Mouse (Mus musculus): ENCODE data around the gene Tmub1.
A peak's percentile ranks its signal among the peaks of the same experiment; 100 is the strongest.
"Not testable (repeated sequence)": the region's sequence is repeated elsewhere in the genome, so short reads cannot be mapped to it uniquely, and the experiment has no call there.

Tmub1 gene

DNA sequence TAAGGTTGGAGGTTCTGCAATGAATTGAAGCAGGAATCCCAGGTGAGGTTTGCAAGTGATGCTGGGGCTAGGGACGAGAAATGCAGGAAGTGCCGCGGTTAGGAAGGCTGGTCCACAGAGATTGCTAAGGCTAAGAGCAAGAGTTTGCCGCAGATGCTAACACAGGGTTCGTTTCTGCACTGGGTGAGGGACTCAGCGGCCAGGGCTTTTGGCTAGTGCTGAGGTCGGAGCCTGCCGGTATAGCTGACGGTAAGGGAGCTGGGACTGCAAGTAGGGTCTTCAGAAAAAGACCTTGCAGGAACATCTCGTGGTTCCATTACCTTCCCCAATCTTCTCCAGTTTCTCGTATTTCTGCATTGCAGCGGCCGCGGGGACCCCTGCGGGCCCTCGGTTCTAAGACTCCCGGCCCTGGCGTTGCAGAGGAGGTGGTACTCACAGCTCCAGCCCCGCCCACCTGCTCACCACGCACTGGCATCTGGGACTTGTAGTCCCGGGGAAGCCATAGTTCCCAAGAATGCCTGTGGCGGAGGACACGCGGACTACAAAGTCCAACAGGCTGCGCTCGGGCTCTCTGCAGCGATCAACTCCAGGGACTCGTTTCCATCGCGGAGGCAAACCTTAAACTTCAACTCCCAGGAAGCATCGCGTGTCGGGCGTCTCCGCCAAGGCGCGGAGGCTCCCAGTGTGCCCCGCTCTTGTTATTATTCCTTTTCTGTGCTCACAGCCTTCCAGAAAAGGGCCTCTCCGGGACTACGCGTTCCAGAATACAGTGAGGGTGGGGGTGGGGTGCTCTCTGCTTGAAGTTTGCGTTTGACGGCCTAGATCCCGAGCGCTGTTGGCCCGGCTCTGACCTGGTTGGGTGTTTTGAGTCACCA, 24.3 kb downstream of the Tmub1 start, which contains the start of the genes Cdk5 and Slc4a2:
Gene Cdk5 (minus strand): TSS at position 402 of the 875 bp plus-strand sequence.
Gene Slc4a2 (plus strand): TSS at position 709 of the 875 bp plus-strand sequence.
- peak; percentile 99 for DNase-seq

DNA sequence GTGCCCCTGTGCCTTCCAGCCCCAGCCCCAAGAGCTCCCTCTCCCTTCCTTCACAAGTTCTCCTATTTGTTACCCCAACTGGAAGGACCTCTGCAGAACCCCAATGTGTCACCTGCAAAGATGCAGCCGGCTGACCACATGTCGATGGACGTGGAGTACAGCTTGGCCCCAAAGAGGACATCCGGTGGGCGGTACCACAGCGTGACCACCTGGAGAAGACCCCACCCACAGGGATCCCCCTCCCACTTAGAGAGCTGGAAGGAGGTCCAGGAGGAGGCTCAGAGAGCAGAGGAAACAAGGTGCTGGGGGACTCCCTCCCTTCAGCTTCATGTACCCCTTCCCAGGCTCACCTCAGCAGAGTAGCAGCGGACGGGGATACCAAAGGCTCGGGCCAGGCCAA, 27.3 kb downstream of the Tmub1 start:
- DNase-seq, result no peak

DNA sequence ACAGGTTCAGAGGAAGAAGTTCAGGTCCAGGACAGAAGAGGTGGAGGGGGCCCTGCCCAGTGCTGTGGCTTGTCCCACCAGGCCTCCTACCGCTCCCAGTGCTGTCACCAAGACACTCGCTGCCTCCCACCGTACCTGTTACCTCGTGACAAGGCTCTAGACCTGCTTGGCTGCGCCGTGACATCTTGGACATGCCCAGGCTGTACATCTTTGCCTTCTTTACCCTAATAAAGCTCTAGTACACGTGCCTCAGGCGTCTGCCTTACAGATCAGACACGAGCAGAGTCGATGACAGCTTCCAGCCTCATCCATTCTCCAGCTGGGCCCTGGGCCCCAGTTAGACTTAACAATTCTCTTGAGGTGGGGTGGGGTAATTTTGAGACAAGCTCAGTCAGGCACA, 30.1 kb downstream of the Tmub1 start:
- no peak for DNase-seq

DNA sequence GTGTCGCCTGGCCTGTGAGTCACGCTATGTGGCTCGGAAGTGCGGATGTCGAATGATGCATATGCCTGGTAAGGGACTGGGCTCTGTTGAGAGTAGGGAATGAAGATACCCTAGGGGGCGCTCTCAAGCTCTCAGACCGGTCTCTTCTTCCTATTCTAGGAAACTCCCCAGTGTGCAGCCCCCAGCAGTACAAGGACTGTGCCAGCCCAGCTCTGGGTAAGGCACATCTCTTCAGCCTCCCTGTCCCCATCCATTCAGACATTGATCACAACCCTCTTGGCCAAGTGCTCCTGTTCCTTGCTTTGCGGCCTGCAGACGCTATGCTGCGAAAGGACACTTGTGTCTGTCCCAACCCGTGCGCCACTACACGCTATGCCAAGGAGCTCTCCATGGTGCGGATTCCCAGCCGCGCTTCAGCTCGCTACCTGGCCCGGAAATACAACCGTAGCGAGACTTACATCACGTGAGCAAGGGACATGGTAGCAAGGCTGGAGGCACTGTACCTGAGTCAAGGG, 31.4 kb downstream of the Tmub1 start:
- peak; percentile 60 for DNase-seq

DNA sequence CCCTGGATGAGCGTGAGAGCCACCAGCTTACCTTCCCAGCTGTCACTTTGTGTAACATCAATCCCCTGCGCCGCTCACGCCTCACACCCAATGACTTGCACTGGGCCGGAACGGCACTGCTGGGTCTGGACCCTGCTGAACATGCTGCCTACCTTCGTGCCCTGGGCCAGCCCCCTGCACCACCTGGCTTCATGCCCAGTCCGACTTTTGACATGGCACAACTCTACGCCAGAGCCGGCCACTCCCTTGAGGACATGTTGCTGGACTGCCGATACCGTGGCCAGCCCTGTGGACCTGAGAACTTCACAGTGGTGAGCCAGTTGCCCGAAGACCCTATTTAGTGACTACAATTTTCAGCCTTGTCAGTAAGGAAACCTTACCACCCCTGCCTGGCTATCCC, 33.7 kb downstream of the Tmub1 start:
- DNase-seq, result no peak

DNA sequence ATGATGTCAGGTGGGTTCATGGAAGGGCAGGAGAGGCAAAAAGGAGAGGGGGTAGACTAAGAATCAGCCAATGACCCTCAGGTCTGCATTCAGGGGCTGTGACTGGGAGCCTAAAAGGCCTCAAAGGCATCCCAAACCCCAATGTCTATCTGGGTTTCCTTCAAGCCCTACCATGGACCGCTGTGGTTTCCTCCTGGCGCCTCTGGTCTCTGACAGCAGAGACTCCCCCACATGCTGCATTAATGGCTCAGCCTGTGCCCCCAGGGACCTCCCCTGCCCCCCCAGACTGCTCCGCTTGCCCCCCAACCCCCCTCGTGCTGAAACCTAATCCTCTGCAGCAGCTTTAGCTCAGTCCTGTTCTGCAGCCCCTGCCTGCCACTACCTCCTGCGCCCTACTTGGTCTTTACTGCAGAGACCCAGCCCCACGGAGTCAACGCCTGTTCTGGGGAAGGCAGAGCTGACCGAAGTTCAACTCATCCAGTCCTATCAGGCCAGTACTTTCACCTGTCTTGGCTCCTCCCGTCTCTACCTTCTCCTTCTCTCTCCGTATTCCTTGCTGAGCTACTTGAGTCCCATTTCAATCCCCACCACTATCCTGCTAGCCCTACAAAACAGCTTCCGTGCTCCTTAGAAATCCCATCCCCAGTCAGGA, 34.5 kb downstream of the Tmub1 start, which contains the start of gene Asic3:
Gene Asic3 (plus strand): TSS at position 351 of the 652 bp plus-strand sequence.
- DNase-seq, result no peak

DNA sequence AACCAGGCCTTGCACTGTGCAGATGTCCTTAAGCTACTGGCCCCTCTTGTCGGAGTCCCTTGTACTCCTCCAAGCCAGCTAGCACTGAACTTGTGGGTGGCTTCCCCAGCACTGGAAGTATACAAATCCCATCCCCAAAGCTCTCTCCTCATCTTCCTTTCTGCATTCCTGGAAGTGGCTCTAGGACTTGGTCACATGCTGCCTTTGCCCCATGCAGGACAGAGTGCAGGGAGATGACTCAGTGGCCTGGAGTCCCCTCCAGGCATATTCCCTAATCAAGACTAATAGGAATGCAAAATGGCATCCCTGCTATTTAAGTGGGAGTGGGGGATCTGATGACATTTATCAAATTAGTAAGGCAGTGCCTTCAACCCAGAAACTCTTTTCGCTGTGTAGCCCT, 35.6 kb downstream of the Tmub1 start:
- no peak for DNase-seq

DNA sequence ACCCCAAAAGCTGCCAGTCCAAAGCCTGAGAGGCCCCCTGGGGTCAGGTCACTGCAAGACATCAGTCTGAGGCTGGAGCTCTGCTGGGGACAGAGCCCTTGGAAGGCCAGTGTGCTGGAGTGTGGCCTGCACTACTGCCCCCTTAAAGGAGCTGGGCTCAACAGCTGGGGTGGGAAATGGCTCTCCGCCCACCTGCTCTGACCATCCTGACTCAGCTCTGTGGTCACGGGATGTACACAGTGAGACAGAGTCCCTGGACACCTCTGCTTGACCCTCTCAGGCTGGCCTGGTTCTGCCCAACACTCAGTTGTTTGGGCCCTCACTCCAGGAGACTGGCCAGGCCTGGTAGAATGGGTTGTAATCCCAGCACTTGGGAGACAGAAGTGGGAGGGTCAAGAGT, 38.2 kb downstream of the Tmub1 start:
- no peak for DNase-seq

DNA sequence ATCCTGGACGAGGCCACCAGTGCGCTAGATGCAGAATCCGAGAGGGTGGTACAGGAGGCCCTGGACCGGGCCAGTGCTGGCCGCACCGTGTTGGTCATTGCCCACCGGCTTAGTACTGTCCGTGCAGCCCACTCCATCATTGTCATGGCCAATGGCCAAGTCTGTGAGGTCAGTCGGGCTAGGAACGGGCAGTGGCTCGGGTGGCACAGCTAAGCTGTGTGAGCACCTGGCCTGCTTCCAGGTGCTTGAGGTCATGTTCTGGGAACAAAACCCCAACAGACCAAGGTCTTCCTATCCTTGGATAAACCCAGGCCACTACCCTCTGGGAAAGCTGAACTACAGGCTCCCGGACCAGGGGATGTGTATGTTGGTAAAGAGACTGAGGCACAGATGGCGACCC, 39.0 kb downstream of the Tmub1 start:
- no peak for DNase-seq

DNA sequence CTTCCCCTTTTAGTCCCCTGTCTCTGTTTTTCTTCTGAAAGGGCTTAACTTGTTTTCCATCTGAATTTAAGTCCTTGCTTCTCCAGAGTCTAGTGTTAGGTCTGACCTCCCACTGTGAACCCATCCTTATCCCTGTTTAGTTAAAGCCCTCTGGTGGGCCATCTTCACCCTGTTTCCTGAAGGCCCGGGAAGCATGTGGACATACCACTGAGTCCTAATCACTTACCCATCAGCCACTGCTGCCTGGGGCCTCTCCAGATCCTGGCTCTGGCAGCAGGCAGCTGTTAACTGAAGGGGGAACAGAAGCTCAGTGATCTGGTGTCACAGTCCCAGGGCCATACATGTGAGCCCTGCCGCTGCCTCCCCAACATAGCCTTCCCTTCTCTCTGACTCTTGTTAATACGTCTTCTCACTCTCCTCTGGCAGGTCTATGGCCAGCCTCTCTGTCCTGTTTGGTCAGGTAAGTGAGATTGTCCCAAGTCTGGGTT, 42.2 kb downstream of the Tmub1 start:
- no peak for DNase-seq

DNA sequence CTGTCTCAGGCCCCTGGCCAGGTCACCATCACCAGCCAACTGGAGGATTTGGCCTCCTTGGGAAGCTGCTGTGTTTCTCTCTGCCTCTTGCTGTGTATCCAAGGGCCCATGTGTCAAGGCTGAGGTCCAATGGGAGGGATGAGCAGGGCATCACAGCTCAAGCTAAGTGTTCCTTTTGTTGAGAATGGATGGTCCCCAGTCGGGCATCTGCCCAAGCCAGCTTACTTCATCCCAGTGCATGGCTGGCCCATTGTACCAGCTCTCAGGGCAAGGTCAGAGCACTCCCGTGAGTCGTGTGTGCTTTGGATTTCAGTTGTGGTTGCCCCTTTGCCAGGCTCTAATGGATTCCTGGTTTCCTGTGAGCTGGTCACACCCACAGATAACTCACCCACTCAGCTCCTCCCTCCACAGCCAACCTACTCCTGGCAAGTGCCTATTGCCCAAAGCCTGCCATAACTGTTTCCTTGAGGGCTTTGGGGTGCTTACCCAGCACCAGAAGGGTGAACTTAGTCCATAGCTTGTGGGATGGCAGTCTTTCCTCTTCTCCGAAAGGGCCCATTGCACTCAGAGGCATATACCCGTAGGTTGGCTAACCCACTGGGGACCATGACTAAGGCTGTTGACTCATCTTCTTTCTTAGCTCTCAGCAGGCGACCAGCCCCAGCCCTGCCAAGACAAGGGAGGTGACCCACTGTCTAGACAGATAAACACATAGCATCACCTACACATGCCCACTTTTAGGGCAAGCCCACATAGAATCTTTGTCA, 42.9 kb downstream of the Tmub1 start:
- no peak for DNase-seq

DNA sequence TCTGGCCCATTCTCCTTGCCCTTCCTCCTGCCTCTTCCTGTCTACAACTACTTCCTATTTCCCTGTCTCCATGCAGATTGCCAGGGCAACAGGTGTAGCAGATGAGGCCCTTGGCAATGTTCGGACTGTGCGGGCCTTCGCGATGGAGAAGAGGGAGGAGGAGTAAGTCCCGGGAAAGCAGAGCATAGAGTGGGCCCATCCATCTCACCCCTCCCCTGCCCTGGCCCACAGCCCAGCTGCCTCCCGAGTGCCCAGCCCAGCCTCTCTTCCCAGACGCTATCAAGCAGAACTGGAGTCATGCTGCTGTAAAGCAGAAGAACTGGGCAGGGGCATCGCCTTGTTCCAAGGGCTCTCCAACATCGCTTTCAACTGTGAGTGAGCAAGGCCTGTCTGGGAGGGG, 45.7 kb downstream of the Tmub1 start:
- no peak for DNase-seq

DNA sequence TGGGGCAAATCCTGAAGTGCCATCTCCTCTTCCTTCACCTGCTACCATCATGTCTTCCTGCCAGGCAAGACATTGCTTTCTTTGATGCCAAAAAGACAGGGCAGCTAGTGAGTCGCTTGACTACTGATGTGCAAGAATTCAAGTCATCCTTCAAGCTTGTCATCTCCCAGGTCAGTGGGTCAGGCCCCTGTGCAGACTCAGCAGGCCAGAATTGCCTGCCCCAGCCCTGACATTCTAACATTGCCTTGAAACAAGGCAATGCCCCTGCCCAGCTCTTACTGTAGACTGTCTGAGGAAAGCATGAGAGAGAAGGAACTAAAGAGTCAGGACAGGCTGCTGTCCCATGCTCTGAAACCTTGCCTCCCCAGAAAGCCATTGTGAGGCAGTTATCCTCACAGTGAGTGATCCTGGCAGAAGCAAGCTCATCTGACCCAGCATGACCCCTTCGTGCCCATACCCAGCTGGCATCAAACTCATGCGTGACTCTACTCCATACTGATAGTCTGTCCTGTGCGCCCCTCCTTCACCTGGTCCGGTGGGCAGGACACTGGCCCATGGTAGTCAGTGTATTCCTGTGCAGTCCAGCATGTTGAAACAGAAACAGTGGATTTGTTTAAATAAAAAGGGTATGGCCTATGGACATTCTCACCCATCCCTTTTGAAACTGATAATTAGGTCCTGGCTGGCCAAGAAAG, 46.6 kb downstream of the Tmub1 start:
- no peak for DNase-seq

DNA sequence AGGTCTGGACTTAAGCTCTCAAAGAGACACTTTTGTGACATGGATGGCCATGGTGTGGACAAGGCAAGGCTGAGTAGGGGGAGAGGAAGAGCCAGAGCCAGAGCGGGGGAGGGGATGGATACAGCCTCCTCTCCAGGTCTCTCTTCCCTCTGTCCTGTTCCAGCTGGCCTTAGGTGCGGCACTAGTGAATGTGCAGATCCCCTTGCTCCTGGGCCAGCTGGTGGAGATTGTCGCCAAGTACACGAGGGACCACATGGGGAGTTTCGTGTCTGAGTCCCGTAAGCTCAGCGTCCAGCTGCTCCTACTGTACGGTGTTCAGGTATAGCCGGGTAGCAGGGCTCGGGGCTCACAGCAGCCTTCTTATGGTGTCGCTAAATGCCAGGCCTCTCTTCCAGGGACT, 47.3 kb downstream of the Tmub1 start:
- DNase-seq, result no peak

DNA sequence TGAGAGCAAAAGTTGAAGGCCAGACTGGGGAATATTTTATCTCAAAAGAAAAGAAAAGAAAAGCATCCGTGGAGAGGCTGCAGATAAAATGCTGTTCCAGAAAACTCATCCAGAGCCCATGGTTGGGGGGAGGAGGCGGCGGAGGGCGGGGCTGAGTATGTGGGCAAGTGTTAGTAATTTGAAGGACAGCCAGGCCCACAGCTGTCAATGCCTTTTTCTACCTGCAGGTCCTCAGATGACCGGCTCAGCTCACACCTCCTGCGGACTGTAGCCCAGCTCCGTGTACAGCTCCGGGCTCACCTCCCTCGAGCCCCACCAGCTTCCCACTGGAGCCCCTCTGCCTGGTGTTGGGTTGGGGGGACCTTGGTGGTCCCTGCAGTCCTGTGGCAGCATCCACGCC, 48.0 kb downstream of the Tmub1 start:
- no peak for DNase-seq

DNA sequence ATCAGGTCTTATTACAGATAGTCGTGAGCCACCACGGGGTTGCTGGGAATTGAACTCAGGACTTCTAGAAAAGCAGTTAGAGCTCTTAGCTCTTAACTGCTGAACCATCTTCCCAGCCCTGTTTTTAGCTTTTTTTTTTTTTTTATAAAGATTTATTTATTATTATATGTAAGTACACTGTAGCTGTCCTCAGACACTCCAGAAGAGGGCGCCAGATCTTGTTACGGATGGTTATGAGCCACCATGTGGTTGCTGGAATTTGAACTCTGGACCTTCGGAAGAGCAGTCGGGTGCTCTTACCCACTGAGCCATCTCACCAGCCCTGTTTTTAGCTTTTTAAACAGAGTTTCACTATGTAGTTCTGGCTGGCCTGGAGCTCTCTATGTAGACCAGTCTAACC, 51.4 kb downstream of the Tmub1 start:
- DNase-seq, result not testable (repeated sequence)

Data from right cerebral cortex, postnatal 25 days (tissue).